Mouse (Mus musculus) testis, adult 2 months (tissue): ENCODE results near the gene Tbl2. TPM values are rescaled to one million over a fixed set of nuclear protein-coding genes. Genes with fewer than 3 reads are reported as not detected.

ENCODE experiments used
- H3K27ac ChIP-seq: fragments of 200-500 bp; 2 replicates; pipeline ENCODE4 v1.5.1; 2012; ENCODE audit warnings: low read depth, low read length; ENCODE audit not compliant: control insufficient read depth, insufficient read depth
- H3K27me3 ChIP-seq: fragments of 200-500 bp; 2 replicates; pipeline ENCODE4 v1.6.1; 2012; ENCODE audit warnings: mild to moderate bottlenecking, low read length, moderate library complexity; ENCODE audit not compliant: control insufficient read depth, insufficient read depth
- H3K36me3 ChIP-seq: fragments of 200-500 bp; 2 replicates; pipeline ENCODE4 v1.6.1; 2012; ENCODE audit warnings: mild to moderate bottlenecking, low read length; ENCODE audit not compliant: control insufficient read depth, insufficient read depth
- H3K4me1 ChIP-seq: fragments of 200-500 bp; 2 replicates; pipeline ENCODE4 v1.6.1; 2012; ENCODE audit warnings: low read length; ENCODE audit not compliant: control insufficient read depth, insufficient read depth
- H3K4me3 ChIP-seq: fragments of 200-500 bp; 2 replicates; pipeline ENCODE4 v1.5.1; 2012; ENCODE audit warnings: low read depth, mild to moderate bottlenecking, low read length, moderate library complexity, mixed read lengths; ENCODE audit not compliant: control insufficient read depth
- CTCF ChIP-seq: fragments of 200-500 bp; IDR thresholded peaks from 2 replicates; pipeline ENCODE4 v1.5.1; 2012; ENCODE audit warnings: low read depth, mild to moderate bottlenecking, inconsistent platforms, low read length, moderate library complexity; ENCODE audit not compliant: control insufficient read depth, insufficient read depth, insufficient replicate concordance
- POLR2A ChIP-seq: fragments of 200-500 bp; IDR thresholded peaks from 2 replicates; pipeline ENCODE4 v1.6.1; 2012; ENCODE audit warnings: low read depth, mild to moderate bottlenecking, inconsistent platforms, low read length, moderate library complexity; ENCODE audit not compliant: control insufficient read depth
- polyA plus RNA-seq: library from polyadenylated mRNA; depleted of rRNA; stranded (reverse); fragments of >200 nt; gene quantifications from 2 replicates; pipeline ENCODE4 v1.2.3, GENCODE M21; 2012; rRNA removed

The Tbl2 gene
- 63.4 and 65.5 TPM in 2 replicates for polyA plus RNA-seq

- H3K27ac ChIP-seq, result peak within 1 kb of the TSS; percentile 100
- no peaks in the 10 kb centered on the region for H3K27me3 ChIP-seq
- peaks cover 2% of the 10 kb centered on the region for H3K4me1 ChIP-seq
These were observed at the start of gene Tbl2 for GRCm38 (mm10) chr5:135149053-135149819. Gene Tbl2 (plus strand): TSS chr5:135149657.

GRCm38 (mm10) chr5:135100981-135101380 is 48.5 kb upstream of the Tbl2 start:
- Histone ChIP-seq H3K4me1 (no peaks in the 10 kb centered on the region), H3K4me3 (no peak overlapping the region), H3K36me3 (no peaks in the 10 kb centered on the region), H3K27ac (no peak overlapping the region), H3K27me3 (no peaks in the 10 kb centered on the region)
- no peak for TF ChIP-seq CTCF
- no peak for TF ChIP-seq POLR2A

More at GRCm38 (mm10) chr5:135149053-135149819, at the start of gene Tbl2:
- Histone ChIP-seq H3K36me3 (peaks cover 3% of the 10 kb centered on the region), H3K4me3 (peak within 1 kb of the TSS; percentile 100)
- TF ChIP-seq CTCF (no peak), POLR2A (peak; percentile 76)

- H3K27me3 ChIP-seq, result no peaks in the 10 kb centered on the region
- peaks cover 24% of the 10 kb centered on the region for H3K4me1 ChIP-seq
- TF ChIP-seq POLR2A, result no peak
- peak; percentile 30; the same call in 1 of the 2 replicates for TF ChIP-seq CTCF
- H3K36me3 ChIP-seq, result no peaks in the 10 kb centered on the region
- no peak overlapping the region for H3K4me3 ChIP-seq
- no peak overlapping the region for H3K27ac ChIP-seq
These were observed 45.3 kb upstream of the Tbl2 start for GRCm38 (mm10) chr5:135103999-135104660.

GRCm38 (mm10) chr5:135106758-135107256 is 42.6 kb upstream of the Tbl2 start:
- TF ChIP-seq CTCF (no peak), POLR2A (0 out of 2 replicates have a peak, but pooled peaks have one; percentile 55)
- Histone ChIP-seq H3K36me3 (no peaks in the 10 kb centered on the region), H3K27ac (0 out of 2 replicates have a peak overlapping the region, but pooled peaks have one; percentile 10), H3K27me3 (no peaks in the 10 kb centered on the region), H3K4me3 (peak overlapping the region; percentile 84), H3K4me1 (peaks cover 24% of the 10 kb centered on the region)

GRCm38 (mm10) chr5:135107521-135108501 is 41.6 kb upstream of the Tbl2 start:
- H3K4me3 ChIP-seq, result peak overlapping the region; percentile 84
- peaks cover 24% of the 10 kb centered on the region for H3K4me1 ChIP-seq
- TF ChIP-seq POLR2A, result no peak
- TF ChIP-seq CTCF, result peak; percentile 48; the same call in 1 of the 2 replicates
- no peaks in the 10 kb centered on the region for H3K36me3 ChIP-seq
- no peak overlapping the region for H3K27ac ChIP-seq
- no peaks in the 10 kb centered on the region for H3K27me3 ChIP-seq

GRCm38 (mm10) chr5:135109017-135109416 is 40.4 kb upstream of the Tbl2 start:
- no peak overlapping the region for H3K4me3 ChIP-seq
- no peak overlapping the region for H3K27ac ChIP-seq
- no peaks in the 10 kb centered on the region for H3K27me3 ChIP-seq
- no peaks in the 10 kb centered on the region for H3K36me3 ChIP-seq
- TF ChIP-seq CTCF (no peak), POLR2A (no peak)
- H3K4me1 ChIP-seq, result peaks cover 24% of the 10 kb centered on the region
